Mouse (Mus musculus): ENCODE results near the gene Tcap. TPM values are rescaled to one million over a fixed set of nuclear protein-coding genes. Genes with fewer than 3 reads are reported as not detected.

Tcap gene
- total and polyA plus RNA-seq, 3 experiments = not detected

DNA sequence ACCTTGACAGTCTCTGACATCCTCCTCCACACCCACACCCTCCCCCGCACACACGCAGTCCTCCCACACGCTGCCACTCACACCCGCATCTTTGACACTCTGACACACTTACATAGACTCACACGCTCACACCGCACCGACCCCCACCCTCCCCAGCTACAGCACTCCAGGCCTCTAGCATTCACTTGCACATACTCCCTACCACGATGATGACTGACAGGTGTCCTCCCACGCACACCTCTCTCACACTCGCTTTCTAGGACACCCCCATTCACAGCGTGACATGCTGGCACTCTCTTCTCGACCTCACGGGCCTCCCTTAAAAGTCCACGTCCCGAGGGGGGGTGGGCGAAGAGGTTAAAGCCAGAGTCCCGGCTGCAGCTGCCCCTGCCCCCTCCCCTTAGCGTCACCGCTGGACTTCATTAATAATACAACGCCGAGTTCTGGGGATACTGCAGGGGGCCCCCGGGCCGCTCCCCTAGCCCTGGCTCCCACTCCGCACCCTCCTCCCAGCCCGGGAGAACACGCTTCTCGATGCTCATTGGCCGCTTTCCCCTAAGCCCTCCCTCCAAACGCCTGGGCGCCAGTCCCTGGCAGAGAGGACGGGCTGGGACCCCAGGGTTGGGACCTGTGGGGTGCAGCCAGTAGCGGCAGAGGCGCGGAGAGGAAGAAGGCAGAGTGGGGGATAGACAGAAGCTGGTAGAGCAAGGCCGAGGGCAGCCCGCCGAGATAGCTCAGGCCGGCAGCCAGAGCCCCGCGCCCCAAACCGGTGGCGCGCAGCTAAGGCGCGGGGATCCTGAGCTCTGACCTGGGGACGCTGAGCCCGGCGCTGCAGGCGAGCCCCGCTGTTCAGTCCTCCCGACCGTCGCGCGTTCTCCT lies 35.3 kb upstream of the Tcap start, which contains the start of gene Ppp1r1b:
Gene Ppp1r1b, plus strand, starts transcription at position 322 of the 879 bp plus-strand sequence.
- in situ Hi-C loops (cut with MboI; ENCODE audit: low pct_ligation_motif_present, low pct_unique_long_range_greater_than_20kb, low sequenced_read_pairs) = loop anchor here (25.0 kb wide), 1 partner anchor 289 kb away; the partner anchor contains the start of genes Gm12355, Gsdma2 and Gsdma3
- Histone ChIP-seq H3K4me2 (ENCODE audit: insufficient read depth, low read depth, poor library complexity, severe bottlenecking) (no peak within 1 kb of the TSS), H3K27ac (ENCODE audit: insufficient read depth, low read depth) (no peak within 1 kb of the TSS), H3K36me3 (replicated peaks in 1 of 2; ENCODE audit: control insufficient read depth in 1 of 2, insufficient read depth in 1 of 2, low read length in 1 of 2) (no peaks in the 10 kb centered on the region), H3K4me1 (ENCODE audit: control insufficient read depth in 1 of 2, insufficient read depth in 2 of 2) (peaks cover 3 to 9% of the 10 kb centered on the region in 2 experiments; a peak in 3 of 4 replicates), H3K4me3 (replicated peaks in 1 of 3; ENCODE audit: low read depth in 2 of 3, low read length in 2 of 3, poor library complexity in 1 of 3) (no peak within 1 kb of the TSS), H3K9me3 (replicated peaks; ENCODE audit: low read length) (no peaks in the 10 kb centered on the region), H3K27me3 (replicated peaks) (peaks cover 80% of the 10 kb centered on the region), H3K9ac (ENCODE audit: insufficient read depth, low read depth) (no peak within 1 kb of the TSS), H3K79me2 (replicated peaks; ENCODE audit: control insufficient read depth, extremely low read depth, insufficient read depth, poor library complexity, severe bottlenecking) (no peaks in the 10 kb centered on the region)
- no peak for DNase-seq (ENCODE audit: extremely low read depth)
- TF ChIP-seq USF2 (conservative IDR thresholded peaks at IDR 0.05; ENCODE audit: low read depth, low read length) (no peak), SMC3 (IDR thresholded peaks at IDR 0.05; ENCODE audit: low read depth, low read length) (no peak), NELFE (IDR thresholded peaks at IDR 0.05; ENCODE audit: low read depth, low read length) (no peak), CHD2 (IDR thresholded peaks at IDR 0.05; ENCODE audit: low read length) (no peak), MYC (IDR thresholded peaks at IDR 0.05; ENCODE audit: low read depth, low read length) (no peak), TBP (conservative IDR thresholded peaks at IDR 0.05; ENCODE audit: low read depth, low read length) (no peak), MAZ (IDR thresholded peaks at IDR 0.05; ENCODE audit: low read depth, low read length) (no peak), KAT2A (IDR thresholded peaks at IDR 0.05; ENCODE audit: insufficient replicate concordance, low read length) (no peak), NRF1 (IDR thresholded peaks at IDR 0.05; ENCODE audit: low read depth, low read length) (no peak)
- dilution Hi-C loops (cut with MboI; ENCODE audit: extremely low pct_ligation_motif_present, extremely low pct_unique_long_range_greater_than_20kb, low sequenced_read_pairs) = no loop called here

DNA sequence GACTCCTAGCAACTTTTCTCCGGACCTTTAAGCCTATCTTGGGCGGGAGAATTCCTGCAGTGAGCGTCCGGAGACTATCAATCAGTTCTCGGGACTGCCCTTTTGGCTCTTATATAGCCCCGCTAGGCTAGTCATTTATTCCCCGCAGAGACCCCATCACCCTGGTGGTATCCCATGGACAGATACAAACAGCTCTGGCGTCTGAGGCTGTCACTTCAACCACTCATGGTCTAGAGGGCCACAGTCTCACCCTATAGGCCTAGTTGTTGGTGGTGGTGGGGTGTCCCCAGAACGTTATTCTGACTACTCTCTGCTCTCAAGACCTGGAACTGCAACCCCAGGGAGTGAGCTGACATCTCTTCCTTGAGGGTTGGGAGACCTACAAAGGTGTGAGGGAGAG lies 34.3 kb upstream of the Tcap start:
- Histone ChIP-seq H3K27me3 (replicated peaks) (peaks cover 86% of the 10 kb centered on the region), H3K79me2 (replicated peaks; ENCODE audit: control insufficient read depth, extremely low read depth, insufficient read depth, poor library complexity, severe bottlenecking) (no peaks in the 10 kb centered on the region), H3K27ac (ENCODE audit: insufficient read depth, low read depth) (no peak overlapping the region), H3K4me1 (ENCODE audit: control insufficient read depth in 1 of 2, insufficient read depth in 2 of 2) (peaks cover 3 to 9% of the 10 kb centered on the region in 2 experiments; a peak in 3 of 4 replicates), H3K9me3 (replicated peaks; ENCODE audit: low read length) (no peaks in the 10 kb centered on the region), H3K4me3 (replicated peaks in 1 of 3; ENCODE audit: low read depth in 2 of 3, low read length in 2 of 3, poor library complexity in 1 of 3) (no peak overlapping the region), H3K36me3 (replicated peaks in 1 of 2; ENCODE audit: control insufficient read depth in 1 of 2, insufficient read depth in 1 of 2, low read length in 1 of 2) (no peaks in the 10 kb centered on the region), H3K4me2 (ENCODE audit: insufficient read depth, low read depth, poor library complexity, severe bottlenecking) (no peak overlapping the region), H3K9ac (ENCODE audit: insufficient read depth, low read depth) (no peak overlapping the region)
- in situ Hi-C loops (cut with MboI; ENCODE audit: low pct_ligation_motif_present, low pct_unique_long_range_greater_than_20kb, low sequenced_read_pairs) = loop anchor here (25.0 kb wide), 1 partner anchor 288 kb away; the partner anchor contains the start of genes Gm12355, Gsdma2 and Gsdma3
- TF ChIP-seq ZNF384 (IDR thresholded peaks at IDR 0.05; ENCODE audit: low read depth, low read length) (no peak), PAX5 (IDR thresholded peaks at IDR 0.05; ENCODE audit: low read length) (no peak), BHLHE40 (IDR thresholded peaks at IDR 0.05; ENCODE audit: low read depth, low read length) (no peak), USF1 (IDR thresholded peaks at IDR 0.05; ENCODE audit: low read depth, low read length) (no peak), ZC3H11A (IDR thresholded peaks at IDR 0.05; ENCODE audit: low read depth, low read length) (no peak)
- dilution Hi-C loops (cut with MboI; ENCODE audit: extremely low pct_ligation_motif_present, extremely low pct_unique_long_range_greater_than_20kb, low sequenced_read_pairs) = no loop called here
- DNase-seq (ENCODE audit: extremely low read depth) = no peak
